Mouse (Mus musculus) midbrain, postnatal 0 days (tissue): ENCODE measurements around the gene Lrrc75a. TPM values are rescaled to one million over a fixed set of nuclear protein-coding genes. Genes with fewer than 3 reads are reported as not detected.
A peak's percentile ranks its signal among the peaks of the same experiment; 100 is the strongest.

Source experiments
- ATAC-seq: fragments of 200-750 bp; cut with Nextera tagmentation; 2 replicates; pipeline ENCODE4 v1.8.0; 2017; ENCODE audit warnings: moderate number of reproducible peaks, mild to moderate bottlenecking, moderate TSS enrichment, moderate library complexity; ENCODE audit not compliant: low FRiP score
- DNase-seq: peaks from one replicate; pipeline ENCODE4 v3.0.0-alpha.2; 2015; ENCODE audit warnings: low spot score
- H3K27ac ChIP-seq: fragments of 300-500 bp; sonication (generic); 2 replicates; pipeline ENCODE4 v1.5.1; 2014; ENCODE audit warnings: low read depth, mild to moderate bottlenecking, low read length, mixed read lengths
- H3K27me3 ChIP-seq: fragments of 300-500 bp; sonication (generic); 2 replicates; pipeline ENCODE4 v1.6.1; 2014; ENCODE audit warnings: low read length, control low read depth, mixed read lengths; ENCODE audit not compliant: insufficient read depth
- H3K36me3 ChIP-seq: fragments of 300-500 bp; sonication (generic); 2 replicates; pipeline ENCODE4 v1.6.1; 2014; ENCODE audit warnings: low read length, control low read depth, mixed read lengths; ENCODE audit not compliant: insufficient read depth
- H3K4me1 ChIP-seq: fragments of 300-500 bp; sonication (generic); 2 replicates; pipeline ENCODE4 v1.6.1; 2014; ENCODE audit warnings: mild to moderate bottlenecking, control low read depth, antibody characterized with exemption, low read length, mixed read lengths; ENCODE audit not compliant: insufficient read depth
- H3K4me2 ChIP-seq: fragments of 300-500 bp; sonication (generic); 2 replicates; pipeline ENCODE4 v1.6.1; 2014; ENCODE audit warnings: low read depth, mild to moderate bottlenecking, low read length, mixed read lengths; ENCODE audit not compliant: poor library complexity, severe bottlenecking
- H3K4me3 ChIP-seq: fragments of 300-500 bp; sonication (generic); 2 replicates; pipeline ENCODE4 v1.5.1; 2014; ENCODE audit warnings: low read depth, mild to moderate bottlenecking, low read length, moderate library complexity
- H3K9ac ChIP-seq: fragments of 300-500 bp; sonication (generic); replicated peaks from 2 replicates; pipeline ENCODE4 v1.6.1; 2014; ENCODE audit warnings: mild to moderate bottlenecking, low read length, moderate library complexity, mixed read lengths; ENCODE audit not compliant: poor library complexity, severe bottlenecking
- H3K9me3 ChIP-seq: fragments of 300-500 bp; sonication (generic); 2 replicates; pipeline ENCODE4 v1.6.1; 2016; ENCODE audit warnings: low read length, control low read depth
- CTCF ChIP-seq: IDR thresholded peaks from 2 replicates; pipeline ENCODE4 v1.5.1; 2016; ENCODE audit warnings: antibody characterized with exemption, mild to moderate bottlenecking
- WGBS: fragments of 180-500 bp; shearing (Covaris S2); extraction: QIAGEN DNeasy Blood & Tissue Kit; methylation state at CpG from one replicate; pipeline ENCODE4 v1.1.7; 2014; 5-methylcytosine and 5-hydroxymethylcytosine counted together
- polyA plus RNA-seq: library from polyadenylated mRNA; unstranded; fragments of >200 nt; fragmentation: Nextera tagmentation; extraction: Ambion mirVana; gene quantifications from 2 replicates; pipeline ENCODE4 v1.2.1, GENCODE M21; 2015
- total RNA-seq: library from RNA; depleted of rRNA; stranded (reverse); fragments of >200 nt; gene quantifications from 2 replicates; pipeline ENCODE4 v1.2.3, GENCODE M21; 2014

Lrrc75a gene
- total and polyA plus RNA-seq, 2 experiments from 2014 or later = 7.4 to 25.9 TPM

DNA sequence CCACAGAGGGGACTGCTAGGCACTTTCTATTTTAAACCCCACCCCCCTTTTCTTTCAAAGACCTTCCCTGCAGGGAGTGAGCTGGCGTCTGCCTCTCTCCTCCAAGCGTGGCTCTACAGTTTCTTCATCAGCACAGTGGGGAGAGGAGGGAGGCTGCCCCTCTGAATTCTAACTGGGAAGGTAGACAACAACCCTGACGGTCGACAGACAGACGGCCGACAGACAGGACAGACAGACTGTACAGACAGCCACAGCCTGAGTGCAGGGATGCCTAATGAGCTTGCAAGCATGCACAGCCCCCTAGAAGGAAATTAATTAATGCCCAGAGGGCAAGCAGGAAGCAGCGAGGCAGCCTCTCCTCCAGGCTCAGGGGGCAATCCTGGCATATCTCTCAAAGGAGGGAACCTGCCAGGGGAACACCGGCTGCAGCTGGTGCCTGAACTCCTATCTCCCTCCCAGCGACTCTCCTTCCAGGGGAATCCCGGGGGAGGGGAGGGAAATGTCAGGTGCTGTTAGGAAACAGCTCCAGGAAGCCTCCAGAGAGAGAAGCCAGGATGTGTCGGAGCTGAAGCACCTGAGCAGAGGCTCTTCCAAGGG is 18.0 kb downstream of the Lrrc75a start:
- Histone ChIP-seq H3K4me3 (no peak overlapping the region), H3K27me3 (no peaks in the 10 kb centered on the region), H3K27ac (peak overlapping the region; percentile 63), H3K4me2 (peak overlapping the region; percentile 39), H3K4me1 (peaks cover 19% of the 10 kb centered on the region), H3K9me3 (no peaks in the 10 kb centered on the region), H3K9ac (0 out of 2 replicates have a peak overlapping the region, but pooled peaks have one; percentile 29), H3K36me3 (no peaks in the 10 kb centered on the region)
- ATAC-seq (peak; percentile 58; the same call in 1 of the 2 replicates), DNase-seq (peak; percentile 35)
- TF ChIP-seq CTCF = no peak
- WGBS = 4% methylated on average over 11 of the region's 11 CpGs

DNA sequence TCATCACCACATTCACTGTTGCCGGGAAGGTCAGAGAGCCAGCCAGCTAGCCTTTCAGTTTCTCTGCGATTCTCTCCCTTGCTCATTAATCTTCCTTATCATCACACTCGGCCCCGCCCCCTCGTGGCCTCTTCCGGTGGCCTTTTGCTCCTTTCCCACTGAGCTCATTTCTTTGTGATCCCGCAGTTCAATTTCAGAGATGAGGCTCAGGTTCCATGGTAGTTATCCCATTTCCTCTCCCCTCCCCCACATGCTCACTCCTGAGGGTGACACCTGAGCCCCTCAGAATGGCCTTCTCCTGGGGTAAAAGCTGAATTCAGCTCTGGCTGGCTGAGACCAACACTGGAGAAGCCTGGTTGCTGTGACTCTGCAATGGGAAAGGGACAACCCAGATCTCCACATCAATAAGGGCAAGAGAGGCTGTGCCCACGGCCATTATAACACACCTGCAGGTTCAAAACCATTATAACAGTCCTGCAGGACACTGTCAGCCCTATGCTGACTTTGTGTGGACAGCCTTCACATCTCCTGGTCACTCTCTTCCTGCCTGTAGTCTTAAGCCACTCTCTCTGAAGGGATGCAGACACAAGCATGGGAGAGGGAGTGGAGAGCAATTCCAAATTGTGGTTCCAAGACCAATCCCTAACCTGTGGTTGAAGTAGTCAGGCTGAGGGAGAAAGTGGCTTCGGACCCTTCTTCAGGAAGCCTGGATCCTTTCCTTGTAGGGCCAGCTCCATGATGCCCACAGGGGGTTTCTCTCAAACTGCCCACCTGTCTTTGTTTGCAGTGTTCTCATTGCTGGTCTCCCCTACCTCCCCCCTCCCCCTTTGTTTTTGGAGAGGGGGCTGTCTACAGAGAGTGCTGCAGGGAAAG is 18.7 kb downstream of the Lrrc75a start:
- H3K27ac ChIP-seq = peak overlapping the region; percentile 63
- no peaks in the 10 kb centered on the region for H3K36me3 ChIP-seq
- TF ChIP-seq CTCF = peak; percentile 16; the same call in 1 of the 2 replicates
- H3K9me3 ChIP-seq = no peaks in the 10 kb centered on the region
- H3K4me1 ChIP-seq = peaks cover 19% of the 10 kb centered on the region
- no peak overlapping the region for H3K4me3 ChIP-seq
- no peaks in the 10 kb centered on the region for H3K27me3 ChIP-seq
- 0 out of 2 replicates have a peak overlapping the region, but pooled peaks have one; percentile 29 for H3K9ac ChIP-seq
- H3K4me2 ChIP-seq = peak overlapping the region; percentile 39; the same call in 1 of the 2 replicates
- 9% methylated on average over 9 of the region's 9 CpGs for WGBS
- DNase-seq (no peak), ATAC-seq (no peak)

DNA sequence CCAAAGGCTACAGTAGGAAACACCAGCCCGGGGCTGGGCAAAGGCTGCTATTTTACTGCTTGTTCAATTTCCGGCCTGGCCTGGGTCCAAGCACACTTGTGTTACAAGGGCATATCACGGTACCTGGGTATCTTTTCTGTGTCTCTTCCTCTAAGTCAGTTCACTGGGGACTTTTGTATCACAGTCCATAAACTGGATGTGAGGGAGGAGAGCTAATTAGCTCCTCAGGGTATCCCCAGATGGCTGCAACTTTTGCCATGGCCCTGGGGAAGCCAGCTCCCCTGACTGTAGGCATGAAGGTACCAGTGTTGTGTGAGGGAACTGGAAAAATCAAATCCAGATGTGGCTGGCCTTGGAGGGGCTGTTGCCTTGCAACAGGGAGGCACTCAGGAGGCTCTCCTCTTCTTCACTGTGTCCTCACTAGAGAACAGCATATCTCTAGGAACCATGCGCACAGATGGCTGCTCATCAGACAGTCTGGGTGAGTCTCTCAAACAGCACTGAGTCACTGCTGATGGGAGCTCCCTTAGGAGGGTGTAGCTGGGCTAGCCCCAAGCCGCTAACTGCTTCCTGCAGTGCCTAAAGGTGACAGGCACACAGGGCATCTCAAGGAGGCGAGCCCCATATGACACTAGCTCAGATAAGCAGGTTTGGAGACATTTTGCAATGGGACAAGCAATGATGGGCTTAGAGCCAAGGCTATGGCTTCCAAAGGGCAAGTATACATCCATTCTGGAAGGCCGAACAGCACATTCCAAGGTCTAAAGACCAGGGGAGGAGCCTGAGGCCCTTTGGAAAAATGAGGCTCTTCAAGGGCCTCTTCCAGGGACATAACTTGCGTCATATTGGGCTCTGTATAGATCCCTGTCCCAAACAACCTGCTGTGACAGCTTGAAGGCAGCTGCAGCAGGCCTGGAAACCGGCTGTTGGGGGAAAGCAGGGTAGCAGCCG is 23.7 kb downstream of the Lrrc75a start:
- no peak overlapping the region for H3K9ac ChIP-seq
- no peaks in the 10 kb centered on the region for H3K9me3 ChIP-seq
- 0 out of 2 replicates have a peak, but pooled peaks cover under 1% of the 10 kb centered on the region for H3K36me3 ChIP-seq
- ATAC-seq (no peak), DNase-seq (peak; percentile 49)
- no peak overlapping the region for H3K27ac ChIP-seq
- H3K4me3 ChIP-seq = no peak overlapping the region
- peaks cover 8% of the 10 kb centered on the region; the same call in 1 of the 2 replicates for H3K4me1 ChIP-seq
- H3K27me3 ChIP-seq = no peaks in the 10 kb centered on the region
- WGBS = 64% methylated on average over 10 of the region's 10 CpGs
- TF ChIP-seq CTCF = no peak
- no peak overlapping the region for H3K4me2 ChIP-seq

DNA sequence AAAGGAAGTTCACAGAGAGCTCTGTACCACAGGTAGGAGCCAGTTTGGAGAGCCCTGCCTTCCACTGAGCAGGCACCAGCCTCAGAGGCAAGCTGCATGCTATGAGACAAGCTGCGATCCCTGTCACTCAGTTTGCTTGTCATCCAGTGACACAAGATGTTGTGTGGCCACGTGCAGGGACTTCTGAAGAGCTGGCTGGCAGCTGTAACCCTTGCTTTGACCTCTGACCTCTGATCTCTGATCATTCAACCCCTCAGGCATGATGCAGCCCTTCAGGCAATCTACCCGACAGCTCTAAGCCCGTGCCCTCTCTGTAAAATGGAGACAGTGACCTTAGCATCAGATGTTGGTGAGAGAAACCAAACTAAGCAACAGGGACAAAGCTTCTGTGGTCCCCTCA is 25.5 kb downstream of the Lrrc75a start:
- Histone ChIP-seq H3K4me2 (no peak overlapping the region), H3K27ac (no peak overlapping the region), H3K9me3 (no peaks in the 10 kb centered on the region), H3K27me3 (no peaks in the 10 kb centered on the region), H3K4me1 (no peaks in the 10 kb centered on the region), H3K4me3 (no peak overlapping the region), H3K9ac (no peak overlapping the region), H3K36me3 (0 out of 2 replicates have a peak, but pooled peaks cover 2% of the 10 kb centered on the region)
- WGBS = 27% methylated on average over 4 of the region's 4 CpGs
- ATAC-seq (no peak), DNase-seq (no peak)
- no peak for TF ChIP-seq CTCF

DNA sequence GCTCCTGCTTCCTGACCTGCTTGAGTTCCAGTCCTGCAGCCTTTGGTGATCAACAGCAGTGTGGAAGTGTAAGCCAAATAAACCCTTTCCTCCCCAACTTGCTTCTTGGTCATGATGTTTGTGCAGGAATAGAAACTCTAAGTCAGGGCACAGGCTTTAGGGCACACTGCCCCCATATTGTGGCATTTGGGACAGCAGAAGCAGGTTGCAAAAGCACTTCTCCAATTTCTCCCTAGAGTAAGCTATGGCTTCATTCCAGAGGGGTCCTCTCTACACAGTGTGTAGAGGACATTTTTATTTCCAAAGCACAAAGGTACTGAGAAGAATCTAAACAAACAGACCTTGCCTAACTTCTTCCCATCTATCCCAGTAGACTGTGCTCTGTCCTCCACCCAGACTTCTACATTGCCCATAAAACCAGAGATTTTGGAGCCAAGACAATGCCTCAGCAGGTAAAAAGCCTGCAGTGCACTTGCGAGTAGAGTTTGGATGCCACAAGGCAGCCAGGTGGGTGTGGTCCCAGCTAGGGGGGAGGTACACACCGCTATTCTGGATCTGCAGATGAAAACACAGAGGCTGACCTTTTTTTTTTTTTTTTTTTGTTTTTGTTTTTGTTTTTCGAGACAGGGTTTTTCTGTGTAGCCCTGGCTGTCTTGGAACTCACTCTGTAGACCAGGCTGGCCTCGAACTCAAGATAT is 26.6 kb downstream of the Lrrc75a start:
- no peak overlapping the region for H3K4me3 ChIP-seq
- H3K4me2 ChIP-seq = no peak overlapping the region
- 82% methylated on average over 4 of the region's 4 CpGs for WGBS
- ATAC-seq (no peak), DNase-seq (no peak)
- no peaks in the 10 kb centered on the region for H3K9me3 ChIP-seq
- H3K4me1 ChIP-seq = no peaks in the 10 kb centered on the region
- no peaks in the 10 kb centered on the region for H3K27me3 ChIP-seq
- no peak for TF ChIP-seq CTCF
- no peak overlapping the region for H3K9ac ChIP-seq
- H3K36me3 ChIP-seq = 0 out of 2 replicates have a peak, but pooled peaks cover 2% of the 10 kb centered on the region
- no peak overlapping the region for H3K27ac ChIP-seq
